Mouse (Mus musculus): ENCODE data around the gene Tbc1d1. TPM values are rescaled to one million over a fixed set of nuclear protein-coding genes. Genes with fewer than 3 reads are reported as not detected.

Tbc1d1 gene
- 54.4 and 58.7 TPM in 2 replicates for polyA plus RNA-seq (2014; fragmentation: Nextera tagmentation; extraction: Ambion mirVana)

DNA sequence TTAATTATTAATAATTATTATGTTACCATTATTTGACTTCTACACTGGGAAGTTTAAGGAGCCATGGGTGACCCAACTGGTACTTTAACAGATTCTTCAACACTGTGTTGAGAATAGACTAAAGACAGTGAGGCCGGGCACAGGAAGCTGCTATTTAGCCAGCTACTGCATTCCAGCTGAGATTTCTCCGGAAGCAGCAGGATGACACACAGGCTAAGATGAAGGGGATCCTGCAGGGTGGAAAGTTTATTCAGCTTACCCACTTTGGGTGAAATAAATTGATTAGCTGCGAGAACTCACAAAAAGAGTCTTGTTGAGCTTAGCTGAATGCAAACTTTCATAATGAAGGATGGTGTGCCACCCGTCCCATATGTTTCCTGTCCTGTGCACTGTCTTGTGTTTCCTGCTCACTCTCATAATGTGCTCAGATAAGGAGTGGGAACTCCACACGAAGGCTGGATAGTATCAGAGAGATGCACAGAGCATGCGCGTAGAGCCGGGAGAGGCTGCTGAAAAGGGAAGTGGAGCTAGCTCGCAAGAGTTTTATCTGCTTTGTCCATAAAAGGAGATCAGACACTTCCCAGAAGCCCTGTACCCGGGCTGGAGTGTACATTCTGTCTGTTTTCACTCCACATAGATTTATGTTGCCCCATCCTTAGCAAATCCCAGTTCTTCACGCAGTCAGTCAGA, at the start of gene Tbc1d1:
Tbc1d1 (plus strand) TSS at position 445 of the 690 bp plus-strand sequence.
- no peak for TF ChIP-seq CTCF (IDR thresholded peaks at IDR 0.05; ENCODE audit: low read depth)
- ATAC-seq (ENCODE audit: insufficient read depth) = peak; percentile 96
- Histone ChIP-seq H3K27ac (ENCODE audit: low read depth) (peak within 1 kb of the TSS; percentile 97), H3K9me3 (ENCODE audit: low read depth, low read length) (no peaks in the 10 kb centered on the region), H3K27me3 (ENCODE audit: insufficient read depth, low read length) (no peaks in the 10 kb centered on the region), H3K36me3 (ENCODE audit: insufficient read depth) (no peaks in the 10 kb centered on the region), H3K9ac (peak within 1 kb of the TSS; percentile 4), H3K4me3 (ENCODE audit: low read depth, low read length) (peak within 1 kb of the TSS; percentile 14), H3K4me1 (ENCODE audit: insufficient read depth) (peaks cover 12% of the 10 kb centered on the region), H3K4me2 (peak within 1 kb of the TSS; percentile 99)
- WGBS = 11% methylated on average over 11 of the region's 11 CpGs
- DNase-seq = peak; percentile 97

DNA sequence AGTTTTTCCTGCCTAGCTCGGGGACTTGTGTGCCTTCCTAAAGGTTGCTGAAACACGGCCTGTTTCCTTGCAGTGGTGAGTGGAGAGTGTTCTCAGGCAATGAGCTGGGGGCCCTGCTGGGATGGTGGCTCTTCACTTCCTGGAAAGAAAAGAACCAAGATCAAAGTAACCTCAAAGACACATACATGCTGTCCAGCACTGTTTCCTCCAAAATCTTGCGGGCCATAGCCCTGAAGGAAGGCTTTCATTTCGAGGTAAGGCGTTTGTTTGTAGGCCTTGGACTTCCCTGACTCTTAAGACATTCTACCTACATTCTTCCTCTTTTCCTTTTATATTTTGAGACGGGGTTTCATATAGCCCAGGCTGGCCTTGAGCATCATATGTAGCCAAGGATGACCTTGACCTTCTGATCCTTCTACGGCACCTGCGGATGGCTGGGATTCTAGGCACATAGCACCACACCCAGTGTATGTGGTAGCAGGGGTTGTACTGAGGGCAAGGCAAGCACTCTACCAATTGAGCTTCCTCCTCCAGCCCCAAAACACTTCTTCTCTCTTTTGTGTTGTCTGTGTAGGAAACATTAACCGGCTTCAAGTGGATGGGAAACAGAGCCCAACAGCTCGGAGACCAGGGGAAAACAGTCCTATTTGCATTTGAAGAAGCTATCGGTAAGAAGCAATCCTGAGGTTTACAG, 48.4 kb upstream of the Tbc1d1 start:
- Histone ChIP-seq H3K9me3 (ENCODE audit: low read depth, low read length) (no peaks in the 10 kb centered on the region), H3K4me1 (ENCODE audit: insufficient read depth) (no peaks in the 10 kb centered on the region), H3K9ac (no peak overlapping the region), H3K36me3 (ENCODE audit: insufficient read depth) (peaks cover 61% of the 10 kb centered on the region), H3K27ac (ENCODE audit: low read depth) (no peak overlapping the region), H3K27me3 (ENCODE audit: insufficient read depth, low read length) (no peaks in the 10 kb centered on the region), H3K4me2 (no peak overlapping the region), H3K4me3 (ENCODE audit: low read depth, low read length) (no peak overlapping the region)
- ATAC-seq (ENCODE audit: insufficient read depth) = no peak
- 88% methylated on average over 11 of the region's 11 CpGs for WGBS
- TF ChIP-seq CTCF (IDR thresholded peaks at IDR 0.05; ENCODE audit: low read depth) = no peak
- no peak for DNase-seq

DNA sequence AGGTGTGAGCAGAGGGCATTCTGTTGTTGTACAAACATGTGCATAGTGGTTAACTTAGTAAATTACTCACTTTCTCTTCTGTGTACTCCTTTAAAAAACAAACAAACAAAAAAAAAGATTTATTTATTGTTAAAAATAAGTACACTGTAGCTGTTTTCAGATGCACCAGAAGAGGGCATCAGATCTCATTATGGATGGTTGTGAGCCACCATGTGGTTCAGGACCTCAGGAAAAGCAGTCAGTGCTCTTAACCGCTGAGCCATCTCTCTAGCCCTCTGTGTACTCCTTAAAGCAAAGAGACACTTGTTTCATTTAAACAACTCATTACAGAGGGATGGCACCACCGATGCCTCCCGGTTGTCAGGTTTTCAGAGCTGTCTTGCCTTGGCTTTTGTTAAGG, 46.9 kb upstream of the Tbc1d1 start:
- Histone ChIP-seq H3K4me3 (ENCODE audit: low read depth, low read length) (no peak overlapping the region), H3K9me3 (ENCODE audit: low read depth, low read length) (no peaks in the 10 kb centered on the region), H3K27me3 (ENCODE audit: insufficient read depth, low read length) (no peaks in the 10 kb centered on the region), H3K4me2 (no peak overlapping the region), H3K36me3 (ENCODE audit: insufficient read depth) (peaks cover 67% of the 10 kb centered on the region), H3K9ac (no peak overlapping the region), H3K4me1 (ENCODE audit: insufficient read depth) (no peaks in the 10 kb centered on the region), H3K27ac (ENCODE audit: low read depth) (no peak overlapping the region)
- ATAC-seq (ENCODE audit: insufficient read depth) (no peak), DNase-seq (peak; percentile 65)
- WGBS = 55% methylated on average over 3 of the region's 3 CpGs
- TF ChIP-seq CTCF (IDR thresholded peaks at IDR 0.05; ENCODE audit: low read depth) = peak; percentile 47

- DNase-seq (no peak), ATAC-seq (ENCODE audit: insufficient read depth) (no peak)
- no peak overlapping the region for H3K4me2 ChIP-seq
- no peaks in the 10 kb centered on the region for H3K27me3 ChIP-seq (ENCODE audit: insufficient read depth, low read length)
- H3K9me3 ChIP-seq (ENCODE audit: low read depth, low read length) = peaks cover 4% of the 10 kb centered on the region; the same call in 1 of the 2 replicates
- no peak for TF ChIP-seq CTCF (IDR thresholded peaks at IDR 0.05; ENCODE audit: low read depth)
- no peak overlapping the region for H3K27ac ChIP-seq (ENCODE audit: low read depth)
- 76% methylated on average over 3 of the region's 3 CpGs for WGBS
- H3K4me1 ChIP-seq (ENCODE audit: insufficient read depth) = no peaks in the 10 kb centered on the region
- no peak overlapping the region for H3K9ac ChIP-seq
- H3K36me3 ChIP-seq (ENCODE audit: insufficient read depth) = peaks cover 77% of the 10 kb centered on the region
- no peak overlapping the region for H3K4me3 ChIP-seq (ENCODE audit: low read depth, low read length)
These were observed 43.7 kb upstream of the Tbc1d1 start for GRCm38 (mm10) chr5:64112360-64112759.

- no peak for DNase-seq
- H3K27ac ChIP-seq (ENCODE audit: low read depth) = no peak overlapping the region
- no peak overlapping the region for H3K9ac ChIP-seq
- no peak for TF ChIP-seq CTCF (IDR thresholded peaks at IDR 0.05; ENCODE audit: low read depth)
- H3K4me2 ChIP-seq = no peak overlapping the region
- no peaks in the 10 kb centered on the region for H3K27me3 ChIP-seq (ENCODE audit: insufficient read depth, low read length)
- no peaks in the 10 kb centered on the region for H3K4me1 ChIP-seq (ENCODE audit: insufficient read depth)
- peaks cover 63% of the 10 kb centered on the region for H3K36me3 ChIP-seq (ENCODE audit: insufficient read depth)
- H3K9me3 ChIP-seq (ENCODE audit: low read depth, low read length) = peaks cover 4% of the 10 kb centered on the region; the same call in 1 of the 2 replicates
- WGBS = 91% methylated on average over 6 of the region's 6 CpGs
- no peak for ATAC-seq (ENCODE audit: insufficient read depth)
- no peak overlapping the region for H3K4me3 ChIP-seq (ENCODE audit: low read depth, low read length)
These were observed 41.9 kb upstream of the Tbc1d1 start for GRCm38 (mm10) chr5:64114210-64114609.

DNA sequence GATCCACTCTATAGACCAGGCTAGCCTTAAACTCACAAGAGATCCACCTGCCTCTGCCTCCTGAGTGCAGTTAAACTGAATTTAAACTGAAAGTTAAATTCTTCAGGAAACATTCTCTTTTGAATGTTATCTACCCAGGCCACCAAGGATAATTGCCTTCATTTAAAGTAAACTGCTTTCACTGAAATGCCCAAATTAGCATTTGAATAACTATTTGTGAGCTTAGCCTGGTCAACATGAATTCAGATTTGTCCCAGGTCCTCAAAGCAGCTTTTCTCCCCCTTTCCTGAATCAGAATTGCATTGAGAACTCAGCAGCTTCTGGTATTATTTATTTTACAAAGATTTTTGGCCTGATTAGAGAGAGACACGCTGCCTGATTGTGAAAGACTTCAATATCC, 38.9 kb upstream of the Tbc1d1 start:
- Histone ChIP-seq H3K27me3 (ENCODE audit: insufficient read depth, low read length) (no peaks in the 10 kb centered on the region), H3K27ac (ENCODE audit: low read depth) (no peak overlapping the region), H3K9me3 (ENCODE audit: low read depth, low read length) (peaks cover 4% of the 10 kb centered on the region; the same call in 1 of the 2 replicates), H3K4me2 (no peak overlapping the region), H3K4me1 (ENCODE audit: insufficient read depth) (no peaks in the 10 kb centered on the region), H3K36me3 (ENCODE audit: insufficient read depth) (peaks cover 48% of the 10 kb centered on the region), H3K4me3 (ENCODE audit: low read depth, low read length) (no peak overlapping the region), H3K9ac (no peak overlapping the region)
- ATAC-seq (ENCODE audit: insufficient read depth) (no peak), DNase-seq (no peak)
- 77% methylated on average over 1 of the region's 1 CpGs for WGBS
- no peak for TF ChIP-seq CTCF (IDR thresholded peaks at IDR 0.05; ENCODE audit: low read depth)

- Histone ChIP-seq H3K36me3 (ENCODE audit: insufficient read depth) (peaks cover 12% of the 10 kb centered on the region), H3K4me2 (no peak overlapping the region), H3K4me3 (ENCODE audit: low read depth, low read length) (no peak overlapping the region), H3K4me1 (ENCODE audit: insufficient read depth) (no peaks in the 10 kb centered on the region), H3K9ac (no peak overlapping the region), H3K27me3 (ENCODE audit: insufficient read depth, low read length) (no peaks in the 10 kb centered on the region), H3K27ac (ENCODE audit: low read depth) (no peak overlapping the region), H3K9me3 (ENCODE audit: low read depth, low read length) (no peaks in the 10 kb centered on the region)
- WGBS = 72% methylated on average over 5 of the region's 5 CpGs
- no peak for DNase-seq
- ATAC-seq (ENCODE audit: insufficient read depth) = no peak
- no peak for TF ChIP-seq CTCF (IDR thresholded peaks at IDR 0.05; ENCODE audit: low read depth)
These were observed 30.3 kb upstream of the Tbc1d1 start for GRCm38 (mm10) chr5:64125783-64126182.
